Mouse (Mus musculus) testis, postnatal 14 days (tissue): ENCODE data around the gene Tcf19.
"Not testable (repeated sequence)": the region's sequence is repeated elsewhere in the genome, so short reads cannot be mapped to it uniquely, and the experiment has no call there.

Experiments
- DNase-seq: peaks from one replicate; pipeline ENCODE4 v3.0.0; 2021; ENCODE audit warnings: low spot score

The Tcf19 gene

DNA sequence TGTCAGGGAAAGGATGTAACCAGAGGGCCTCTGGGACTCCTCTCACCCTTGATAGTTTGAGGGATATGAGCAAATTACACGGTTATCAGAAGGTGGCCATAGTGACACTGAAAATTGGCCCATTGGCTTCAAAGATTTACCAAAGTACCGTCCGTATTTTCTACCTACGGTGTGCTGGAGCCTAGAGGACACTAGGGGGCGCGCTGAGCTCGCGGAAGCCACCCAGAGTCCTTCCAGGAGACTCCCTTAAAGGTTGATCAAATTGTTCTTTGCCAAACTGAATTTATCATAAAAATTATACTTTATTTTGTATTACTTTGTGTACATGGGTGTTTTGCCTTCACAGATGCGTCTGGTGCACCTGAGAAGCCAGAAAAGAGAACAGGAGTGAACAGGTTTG lies 32.6 kb downstream of the Tcf19 start:
- peak; percentile 50 for DNase-seq

DNA sequence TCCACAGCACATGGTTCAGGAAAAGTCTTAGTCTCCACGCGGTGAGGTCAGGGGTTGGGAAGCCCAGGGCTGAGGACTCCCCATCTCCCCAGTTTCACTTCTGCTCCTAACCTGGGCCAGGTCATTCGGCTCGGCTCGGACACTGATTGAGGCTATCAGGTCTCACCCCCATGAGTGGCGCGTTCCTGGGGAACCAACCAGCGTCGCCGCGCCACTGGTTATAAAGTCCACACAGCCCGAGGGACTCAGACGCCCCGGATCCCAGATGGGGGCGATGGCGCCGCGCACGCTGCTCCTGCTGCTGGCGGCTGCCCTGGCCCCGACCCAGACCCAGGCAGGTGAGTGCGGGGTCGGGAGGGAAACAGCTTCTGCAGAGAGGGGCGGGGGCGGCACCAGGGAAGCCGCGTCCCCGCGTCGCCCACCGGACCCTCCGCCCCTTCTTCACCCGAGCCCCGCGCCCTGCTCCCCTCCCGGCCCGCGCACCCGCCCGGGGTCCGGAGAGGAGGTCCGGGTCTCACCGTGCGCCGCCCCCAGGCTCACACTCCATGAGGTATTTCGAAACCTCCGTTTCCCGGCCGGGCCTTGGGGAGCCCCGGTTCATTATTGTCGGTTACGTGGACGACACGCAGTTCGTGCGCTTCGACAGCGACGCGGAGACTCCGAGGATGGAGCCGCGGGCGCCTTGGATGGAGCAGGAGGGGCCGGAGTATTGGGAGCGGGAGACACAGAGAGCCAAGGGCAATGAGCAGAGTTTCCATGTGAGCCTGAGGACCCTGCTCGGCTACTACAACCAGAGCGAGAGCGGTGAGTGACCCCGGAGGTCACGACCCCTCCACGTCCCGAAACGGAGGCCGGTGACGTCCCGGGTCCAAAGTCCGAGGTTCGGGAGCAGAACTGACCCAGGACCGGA lies 46.5 kb downstream of the Tcf19 start, which contains the start of gene H2-Q10:
Gene H2-Q10 (plus strand): TSS at position 248 of the 910 bp plus-strand sequence.
- no peak for DNase-seq

DNA sequence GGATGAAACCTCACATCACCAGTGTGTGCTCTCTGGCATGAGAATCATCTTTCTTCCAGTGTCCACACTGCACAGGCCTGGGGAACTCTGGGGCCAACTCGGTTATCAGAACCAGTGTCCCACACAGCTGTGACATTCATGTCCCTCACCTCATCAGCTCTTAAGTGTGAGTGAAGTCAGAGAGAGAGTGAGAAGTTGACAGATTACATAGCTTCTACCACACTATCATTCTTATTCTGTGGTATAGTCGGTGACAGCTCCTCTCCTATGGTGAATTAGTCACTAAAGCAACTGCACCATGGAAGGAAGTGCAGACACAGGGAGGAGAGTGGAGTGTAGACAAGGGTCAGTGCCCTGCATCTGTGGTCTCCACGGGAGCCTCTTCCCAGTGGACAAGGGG lies 47.7 kb downstream of the Tcf19 start:
- not testable (repeated sequence) for DNase-seq

- DNase-seq = not testable (repeated sequence)
Observed at GRCm38 (mm10) chr17:35465651-35466050, 51.0 kb downstream of the Tcf19 start.
